Mouse (Mus musculus): Measurements from ENCODE around the gene Sgo2a. TPM values are rescaled to one million over a fixed set of nuclear protein-coding genes. Genes with fewer than 3 reads are reported as not detected.
A peak's percentile ranks its signal among the peaks of the same experiment; 100 is the strongest.

Gene Sgo2a
- polyA plus RNA-seq, 1 experiment from 2014 or later = 31.0 TPM

DNA sequence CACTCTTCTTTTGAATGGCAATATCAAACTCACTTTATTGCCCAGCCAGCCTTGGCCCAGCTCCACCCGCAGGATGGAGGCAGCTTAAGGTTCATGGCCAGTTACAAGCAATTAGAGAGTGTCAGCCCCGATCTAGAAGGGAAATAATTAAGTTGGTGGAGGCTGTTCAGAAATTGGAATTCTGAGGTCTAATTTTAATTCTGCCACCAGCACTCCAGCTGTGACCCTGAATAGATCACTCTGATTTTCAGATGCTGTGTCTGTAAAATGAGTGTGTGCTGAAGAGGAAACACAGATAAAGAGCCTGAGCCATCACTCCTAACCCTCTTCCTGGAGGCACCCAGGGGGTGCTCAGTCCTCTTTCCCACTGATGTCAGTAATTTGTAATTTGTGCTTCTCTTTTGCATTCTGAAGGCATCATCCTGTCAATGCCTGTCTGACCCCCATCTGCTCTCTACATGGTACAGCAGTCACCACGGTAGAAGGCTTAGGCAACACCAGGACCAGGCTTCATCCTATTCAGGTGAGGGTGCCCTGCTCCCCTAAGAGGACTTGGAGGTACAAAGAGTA, 51.0 kb downstream of the Sgo2a start:
- Histone ChIP-seq H3K9ac (ENCODE audit: low read length) (no peak overlapping the region), H3K4me3 (ENCODE audit: low read depth, low read length) (no peak overlapping the region), H3K27me3 (ENCODE audit: control insufficient read depth, insufficient read depth, low read length) (no peaks in the 10 kb centered on the region), H3K4me1 (replicated peaks; ENCODE audit: control insufficient read depth, insufficient read depth, low read length) (no peaks in the 10 kb centered on the region; the same call in 1 of the 2 replicates), H3K27ac (ENCODE audit: low read depth, low read length) (no peak overlapping the region), H3K4me2 (ENCODE audit: low read depth, low read length, severe bottlenecking) (no peak overlapping the region), H3K36me3 (ENCODE audit: control insufficient read depth, insufficient read depth, low read length) (no peaks in the 10 kb centered on the region), H3K9me3 (ENCODE audit: control insufficient read depth, low read length) (no peaks in the 10 kb centered on the region)
- 44% methylated on average over 3 of the region's 3 CpGs for WGBS
- DNase-seq (ENCODE audit: low spot score) (peak; percentile 34), ATAC-seq (replicated peaks; ENCODE audit: low FRiP score) (peak; percentile 44; the same call in 1 of the 2 replicates)

DNA sequence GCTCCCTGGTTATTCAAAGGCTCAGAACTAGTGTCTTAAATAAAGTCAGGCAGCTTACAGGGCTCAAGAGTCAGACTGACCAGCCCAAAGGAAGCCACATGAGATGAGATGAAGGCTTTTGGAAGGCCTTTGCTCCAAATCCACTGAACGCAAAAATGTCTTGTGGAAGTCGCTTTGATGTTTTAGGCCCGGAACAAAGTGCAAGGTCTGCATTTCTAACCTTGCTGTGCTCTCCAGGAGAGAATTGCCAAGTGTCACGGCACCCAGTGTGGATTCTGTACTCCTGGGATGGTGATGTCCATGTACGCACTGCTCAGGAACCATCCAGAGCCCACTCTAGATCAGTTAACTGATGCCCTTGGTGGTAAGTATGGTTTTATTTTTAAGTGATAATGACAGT, 53.4 kb downstream of the Sgo2a start:
- Histone ChIP-seq H3K9ac (ENCODE audit: low read length) (no peak overlapping the region), H3K36me3 (ENCODE audit: control insufficient read depth, insufficient read depth, low read length) (no peaks in the 10 kb centered on the region), H3K4me3 (ENCODE audit: low read depth, low read length) (no peak overlapping the region), H3K9me3 (ENCODE audit: control insufficient read depth, low read length) (no peaks in the 10 kb centered on the region), H3K4me2 (ENCODE audit: low read depth, low read length, severe bottlenecking) (no peak overlapping the region), H3K27me3 (ENCODE audit: control insufficient read depth, insufficient read depth, low read length) (no peaks in the 10 kb centered on the region), H3K4me1 (replicated peaks; ENCODE audit: control insufficient read depth, insufficient read depth, low read length) (no peaks in the 10 kb centered on the region; the same call in 1 of the 2 replicates), H3K27ac (ENCODE audit: low read depth, low read length) (no peak overlapping the region)
- 86% methylated on average over 5 of the region's 5 CpGs for WGBS
- DNase-seq (ENCODE audit: low spot score) (peak; percentile 31), ATAC-seq (replicated peaks; ENCODE audit: low FRiP score) (no peak)

DNA sequence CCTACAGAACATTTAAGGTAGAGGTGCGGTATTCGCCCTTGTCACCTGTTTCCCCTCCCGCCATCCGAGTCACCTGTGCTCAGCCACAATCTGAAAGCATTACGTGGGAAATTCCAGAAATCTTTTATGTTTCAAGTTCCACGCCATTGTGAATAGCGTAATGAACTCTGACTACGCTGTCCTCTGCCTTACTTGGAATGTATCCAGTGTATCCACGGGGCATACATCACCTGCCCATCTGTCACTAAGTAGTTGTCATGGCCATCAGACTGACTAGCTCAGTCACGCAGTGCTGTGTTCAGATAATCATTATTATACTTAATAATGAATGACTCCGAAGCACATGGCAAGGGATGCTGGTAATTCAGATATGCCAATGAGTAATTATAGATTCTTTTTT, 59.8 kb downstream of the Sgo2a start:
- 0 out of 2 replicates have a peak, but pooled peaks cover 1% of the 10 kb centered on the region for H3K4me1 ChIP-seq (replicated peaks; ENCODE audit: control insufficient read depth, insufficient read depth, low read length)
- no peak for ATAC-seq (replicated peaks; ENCODE audit: low FRiP score)
- no peak overlapping the region for H3K9ac ChIP-seq (ENCODE audit: low read length)
- H3K27me3 ChIP-seq (ENCODE audit: control insufficient read depth, insufficient read depth, low read length) = no peaks in the 10 kb centered on the region
- H3K36me3 ChIP-seq (ENCODE audit: control insufficient read depth, insufficient read depth, low read length) = no peaks in the 10 kb centered on the region
- no peak for DNase-seq (ENCODE audit: low spot score)
- WGBS = 91% methylated on average over 11 of the region's 11 CpGs
- no peak overlapping the region for H3K27ac ChIP-seq (ENCODE audit: low read depth, low read length)
- H3K4me2 ChIP-seq (ENCODE audit: low read depth, low read length, severe bottlenecking) = no peak overlapping the region
- no peaks in the 10 kb centered on the region for H3K9me3 ChIP-seq (ENCODE audit: control insufficient read depth, low read length)
- no peak overlapping the region for H3K4me3 ChIP-seq (ENCODE audit: low read depth, low read length)

DNA sequence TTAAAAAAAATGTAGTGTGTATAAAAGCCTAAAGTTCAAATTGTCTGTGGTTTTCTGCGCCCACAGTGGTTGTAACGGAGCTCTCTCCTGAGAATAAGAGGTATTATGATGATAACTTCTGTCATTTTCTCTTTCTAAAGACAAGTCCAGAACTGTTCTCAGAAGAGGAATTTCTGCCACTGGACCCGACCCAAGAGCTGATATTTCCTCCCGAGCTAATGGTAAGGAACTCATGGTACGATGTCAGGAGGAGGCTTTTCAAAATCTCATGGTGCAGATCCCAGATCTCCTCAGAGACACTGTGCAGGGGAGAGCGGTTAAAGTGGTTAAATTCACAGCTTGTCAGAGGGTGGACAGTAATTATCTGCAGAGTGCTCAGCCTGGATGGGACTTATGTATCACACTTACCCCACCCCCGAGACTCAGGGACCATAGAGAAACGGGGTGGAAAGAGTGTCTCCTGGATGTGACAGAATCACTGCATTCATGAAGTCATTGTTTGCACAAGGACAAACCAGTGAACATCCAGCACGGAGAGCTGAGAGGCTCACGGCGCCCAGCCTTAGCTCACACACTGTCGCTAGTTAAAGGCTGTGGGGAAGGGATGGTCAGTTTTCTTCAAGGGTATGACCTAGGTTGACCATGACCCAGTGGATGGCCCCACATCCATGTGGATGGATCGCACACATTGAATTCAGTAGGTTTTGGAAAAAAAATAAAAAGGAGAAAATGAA, 60.5 kb downstream of the Sgo2a start:
- Histone ChIP-seq H3K4me1 (replicated peaks; ENCODE audit: control insufficient read depth, insufficient read depth, low read length) (0 out of 2 replicates have a peak, but pooled peaks cover 1% of the 10 kb centered on the region), H3K27me3 (ENCODE audit: control insufficient read depth, insufficient read depth, low read length) (no peaks in the 10 kb centered on the region), H3K9ac (ENCODE audit: low read length) (no peak overlapping the region), H3K36me3 (ENCODE audit: control insufficient read depth, insufficient read depth, low read length) (no peaks in the 10 kb centered on the region), H3K4me2 (ENCODE audit: low read depth, low read length, severe bottlenecking) (no peak overlapping the region), H3K9me3 (ENCODE audit: control insufficient read depth, low read length) (no peaks in the 10 kb centered on the region), H3K4me3 (ENCODE audit: low read depth, low read length) (no peak overlapping the region), H3K27ac (ENCODE audit: low read depth, low read length) (no peak overlapping the region)
- ATAC-seq (replicated peaks; ENCODE audit: low FRiP score) (no peak), DNase-seq (ENCODE audit: low spot score) (no peak)
- 85% methylated on average over 13 of the region's 13 CpGs for WGBS

DNA sequence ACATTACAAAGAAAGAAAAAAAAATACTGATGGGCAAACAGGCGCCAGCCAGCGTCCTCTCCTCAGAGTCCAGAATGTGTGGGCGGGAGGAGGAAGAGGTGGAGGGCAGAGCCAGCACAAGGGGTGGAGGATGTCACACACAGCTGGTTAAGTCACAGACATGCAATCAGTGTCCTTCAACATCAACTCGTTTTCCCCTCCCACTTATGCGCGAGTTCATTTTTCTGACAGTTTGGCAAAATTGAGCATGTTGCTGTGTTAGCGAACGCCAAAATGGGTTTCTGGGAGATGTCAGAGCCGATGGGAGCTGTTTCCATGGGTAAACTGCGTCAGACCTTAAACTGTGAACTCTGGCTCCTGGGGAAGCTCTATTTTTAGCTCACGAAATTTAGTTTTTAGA, 61.2 kb downstream of the Sgo2a start:
- no peak for ATAC-seq (replicated peaks; ENCODE audit: low FRiP score)
- DNase-seq (ENCODE audit: low spot score) = no peak

DNA sequence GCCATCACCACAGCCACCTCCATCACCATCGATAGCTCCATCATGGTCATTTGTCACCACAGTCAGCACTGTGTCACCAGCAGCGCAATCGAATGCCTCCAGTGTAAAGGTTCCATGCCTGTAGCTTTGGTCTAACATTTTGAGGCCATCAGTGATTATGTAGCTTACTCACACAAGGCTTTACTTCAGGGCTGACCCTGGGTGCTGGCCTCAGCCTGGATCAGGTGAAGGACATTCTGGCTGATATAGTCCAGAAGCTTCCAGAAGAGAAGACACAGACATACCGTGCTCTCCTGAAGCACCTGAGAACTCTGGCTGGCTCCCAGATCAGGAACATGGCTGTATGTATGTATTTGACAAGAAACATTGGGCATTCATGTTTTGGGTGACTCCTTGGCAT, 63.1 kb downstream of the Sgo2a start:
- no peak overlapping the region for H3K27ac ChIP-seq (ENCODE audit: low read depth, low read length)
- H3K36me3 ChIP-seq (ENCODE audit: control insufficient read depth, insufficient read depth, low read length) = no peaks in the 10 kb centered on the region
- H3K4me2 ChIP-seq (ENCODE audit: low read depth, low read length, severe bottlenecking) = no peak overlapping the region
- no peaks in the 10 kb centered on the region for H3K9me3 ChIP-seq (ENCODE audit: control insufficient read depth, low read length)
- DNase-seq (ENCODE audit: low spot score) (no peak), ATAC-seq (replicated peaks; ENCODE audit: low FRiP score) (no peak)
- no peaks in the 10 kb centered on the region for H3K27me3 ChIP-seq (ENCODE audit: control insufficient read depth, insufficient read depth, low read length)
- 0 out of 2 replicates have a peak, but pooled peaks cover 1% of the 10 kb centered on the region for H3K4me1 ChIP-seq (replicated peaks; ENCODE audit: control insufficient read depth, insufficient read depth, low read length)
- no peak overlapping the region for H3K9ac ChIP-seq (ENCODE audit: low read length)
- H3K4me3 ChIP-seq (ENCODE audit: low read depth, low read length) = no peak overlapping the region
- WGBS = 96% methylated on average over 4 of the region's 4 CpGs

More for the DNA sequence above, 61.2 kb downstream of the Sgo2a start:
- 89% methylated on average over 11 of the region's 11 CpGs for WGBS
- no peak overlapping the region for H3K4me2 ChIP-seq (ENCODE audit: low read depth, low read length, severe bottlenecking)
- H3K36me3 ChIP-seq (ENCODE audit: control insufficient read depth, insufficient read depth, low read length) = no peaks in the 10 kb centered on the region
- H3K9me3 ChIP-seq (ENCODE audit: control insufficient read depth, low read length) = no peaks in the 10 kb centered on the region
- H3K4me1 ChIP-seq (replicated peaks; ENCODE audit: control insufficient read depth, insufficient read depth, low read length) = 0 out of 2 replicates have a peak, but pooled peaks cover 1% of the 10 kb centered on the region
- H3K27ac ChIP-seq (ENCODE audit: low read depth, low read length) = no peak overlapping the region
- no peaks in the 10 kb centered on the region for H3K27me3 ChIP-seq (ENCODE audit: control insufficient read depth, insufficient read depth, low read length)
- no peak overlapping the region for H3K4me3 ChIP-seq (ENCODE audit: low read depth, low read length)
- no peak overlapping the region for H3K9ac ChIP-seq (ENCODE audit: low read length)

DNA sequence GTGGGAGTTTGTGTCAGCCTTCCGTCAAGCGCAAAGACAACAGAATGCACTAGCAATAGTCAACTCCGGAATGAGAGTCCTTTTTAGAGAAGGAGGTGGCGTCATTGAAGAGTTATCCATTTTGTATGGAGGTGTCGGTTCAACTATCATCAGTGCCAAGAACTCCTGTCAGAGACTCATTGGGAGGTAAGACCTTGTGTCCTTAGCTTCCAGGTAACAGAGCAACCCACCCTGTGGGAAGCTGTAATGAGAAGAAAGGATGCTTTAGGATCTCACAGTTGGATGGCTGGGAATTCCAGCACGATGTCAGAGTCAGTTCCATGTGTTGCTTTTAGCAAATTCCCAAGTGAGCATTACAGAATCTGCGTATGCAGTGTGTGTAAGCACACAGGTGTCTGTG, 66.4 kb downstream of the Sgo2a start:
- DNase-seq (ENCODE audit: low spot score) = no peak
- 91% methylated on average over 7 of the region's 7 CpGs for WGBS

DNA sequence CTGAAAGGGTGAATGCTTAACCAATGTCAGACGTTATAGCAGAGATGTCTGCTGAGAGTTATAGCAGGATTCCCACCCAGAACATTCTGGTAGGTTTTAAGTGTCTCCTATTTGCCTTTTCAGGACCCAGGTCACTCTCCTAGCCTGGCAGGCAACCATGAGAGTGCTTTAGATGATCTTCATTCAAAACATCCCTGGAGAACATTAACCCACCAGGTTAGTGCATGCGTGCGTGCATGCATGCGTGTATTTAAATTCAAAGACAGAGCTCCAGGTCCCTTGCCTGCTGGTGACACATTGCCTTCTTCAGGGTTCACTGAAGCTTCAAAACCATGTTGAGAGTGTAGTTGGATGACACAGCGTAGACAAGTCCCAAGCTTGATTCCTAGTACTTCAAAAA, 69.4 kb downstream of the Sgo2a start:
- WGBS = 90% methylated on average over 5 of the region's 5 CpGs
- Histone ChIP-seq H3K9ac (ENCODE audit: low read length) (no peak overlapping the region), H3K4me2 (ENCODE audit: low read depth, low read length, severe bottlenecking) (no peak overlapping the region), H3K27me3 (ENCODE audit: control insufficient read depth, insufficient read depth, low read length) (no peaks in the 10 kb centered on the region), H3K27ac (ENCODE audit: low read depth, low read length) (no peak overlapping the region), H3K9me3 (ENCODE audit: control insufficient read depth, low read length) (no peaks in the 10 kb centered on the region), H3K36me3 (ENCODE audit: control insufficient read depth, insufficient read depth, low read length) (no peaks in the 10 kb centered on the region), H3K4me1 (replicated peaks; ENCODE audit: control insufficient read depth, insufficient read depth, low read length) (no peaks in the 10 kb centered on the region), H3K4me3 (ENCODE audit: low read depth, low read length) (no peak overlapping the region)
- ATAC-seq (replicated peaks; ENCODE audit: low FRiP score) = no peak
- no peak for DNase-seq (ENCODE audit: low spot score)

More for the DNA sequence above, 66.4 kb downstream of the Sgo2a start:
- Histone ChIP-seq H3K4me1 (replicated peaks; ENCODE audit: control insufficient read depth, insufficient read depth, low read length) (no peaks in the 10 kb centered on the region), H3K27ac (ENCODE audit: low read depth, low read length) (no peak overlapping the region), H3K27me3 (ENCODE audit: control insufficient read depth, insufficient read depth, low read length) (no peaks in the 10 kb centered on the region), H3K36me3 (ENCODE audit: control insufficient read depth, insufficient read depth, low read length) (no peaks in the 10 kb centered on the region), H3K9ac (ENCODE audit: low read length) (no peak overlapping the region), H3K9me3 (ENCODE audit: control insufficient read depth, low read length) (no peaks in the 10 kb centered on the region), H3K4me2 (ENCODE audit: low read depth, low read length, severe bottlenecking) (no peak overlapping the region), H3K4me3 (ENCODE audit: low read depth, low read length) (no peak overlapping the region)
- no peak for ATAC-seq (replicated peaks; ENCODE audit: low FRiP score)

DNA sequence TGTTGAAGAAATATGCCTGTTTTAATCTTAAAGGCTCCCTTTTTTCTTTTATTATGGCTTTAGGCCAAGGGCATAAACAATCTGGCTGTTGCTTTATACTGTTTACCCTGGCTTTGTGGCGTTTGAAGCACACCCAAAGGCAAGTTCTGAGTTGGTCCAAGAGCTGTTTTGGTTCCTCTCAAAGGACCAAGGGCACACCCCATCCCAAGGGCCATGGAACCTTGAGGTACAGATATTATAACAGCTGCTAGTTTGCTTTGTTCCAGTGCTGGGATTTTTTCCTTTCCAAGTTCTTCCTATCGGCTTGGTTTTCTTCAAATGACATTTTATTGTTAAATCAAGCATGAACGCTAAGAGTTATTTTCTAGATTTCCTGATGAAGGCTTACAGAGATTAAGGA, 69.8 kb downstream of the Sgo2a start:
- Histone ChIP-seq H3K4me1 (replicated peaks; ENCODE audit: control insufficient read depth, insufficient read depth, low read length) (no peaks in the 10 kb centered on the region), H3K27ac (ENCODE audit: low read depth, low read length) (no peak overlapping the region), H3K9ac (ENCODE audit: low read length) (no peak overlapping the region), H3K4me2 (ENCODE audit: low read depth, low read length, severe bottlenecking) (no peak overlapping the region), H3K36me3 (ENCODE audit: control insufficient read depth, insufficient read depth, low read length) (no peaks in the 10 kb centered on the region), H3K4me3 (ENCODE audit: low read depth, low read length) (no peak overlapping the region), H3K27me3 (ENCODE audit: control insufficient read depth, insufficient read depth, low read length) (no peaks in the 10 kb centered on the region), H3K9me3 (ENCODE audit: control insufficient read depth, low read length) (no peaks in the 10 kb centered on the region)
- no peak for DNase-seq (ENCODE audit: low spot score)
- ATAC-seq (replicated peaks; ENCODE audit: low FRiP score) = no peak
- WGBS = 76% methylated on average over 3 of the region's 3 CpGs

All from forebrain, embryonic 11.5 days (tissue).